Mouse (Mus musculus): ENCODE measurements around the gene Gm10521.

GRCm38 (mm10) chr1:171920989-171921621, 25.6 kb downstream of the Gm10521 start:
- TF ChIP-seq CTCF (IDR thresholded peaks at IDR 0.05; ENCODE audit: low read depth) (no peak), EP300 (optimal IDR thresholded peaks at IDR 0.05) (no peak)

All from stomach, postnatal 0 days (tissue).